In the genomic region with DNA sequence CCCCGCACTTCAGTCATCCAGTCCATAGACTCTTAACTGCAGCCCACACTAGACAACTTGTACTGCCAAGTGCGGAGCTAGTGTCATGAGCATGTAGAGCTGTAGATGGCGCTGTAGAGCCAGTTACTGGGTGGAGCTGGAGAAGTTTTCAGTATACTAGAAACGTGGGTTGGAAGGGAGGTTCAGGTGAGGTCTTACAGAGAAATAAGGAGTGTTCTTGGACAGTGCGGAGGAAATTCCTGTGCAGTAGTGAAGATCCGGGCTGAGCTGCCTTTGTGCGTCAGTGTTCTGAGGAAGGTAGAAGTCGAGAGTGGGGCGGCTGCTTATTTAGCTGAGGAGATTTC, we compare ENCODE assay signal across 9 mouse cellular contexts. TPM values are rescaled to one million over a fixed set of nuclear protein-coding genes. Genes with fewer than 3 reads are reported as not detected.
DNase-seq lines count a peak whose midpoint lies in the region; ATAC-seq lines count a peak whose summit lies in the region.
"Had no signal": no experiment of that assay in that cellular context is flagged by ENCODE, and none has a peak within 500 bp of the region (broad histone marks: within the 10 kb centered on the region; RNA-seq: fewer than 3 reads in every experiment).

No protein-coding gene starts in this region.

- WGBS in forebrain, embryonic 14.5 days = 48% methylated on average over 9 of the region's 9 CpGs
- WGBS in forebrain, embryonic 16.5 days = 47% methylated on average over 9 of the region's 9 CpGs

- H3K9ac ChIP-seq in forebrain, embryonic 14.5 days (ENCODE audit: low read length) = no peak overlapping the region
- no peak overlapping the region for H3K9ac ChIP-seq in forebrain, embryonic 16.5 days (replicated peaks; ENCODE audit: low read depth, low read length)
- H3K9ac ChIP-seq: liver, embryonic 15.5 days had no signal

- no peaks in the 10 kb centered on the region for H3K27me3 ChIP-seq in forebrain, embryonic 14.5 days (replicated peaks; ENCODE audit: control insufficient read depth, insufficient read depth, low read length)
- H3K27me3 ChIP-seq in forebrain, embryonic 16.5 days (replicated peaks; ENCODE audit: control insufficient read depth, insufficient read depth, low read length) = no peaks in the 10 kb centered on the region

- H3K4me3 ChIP-seq in forebrain, embryonic 14.5 days (ENCODE audit: low read depth, low read length) = no peak overlapping the region
- no peak overlapping the region for H3K4me3 ChIP-seq in forebrain, embryonic 16.5 days (replicated peaks; ENCODE audit: low read length)
- H3K4me3 ChIP-seq: liver, embryonic 15.5 days had no signal

- H3K27ac ChIP-seq in forebrain, embryonic 14.5 days (ENCODE audit: low read depth, low read length) = no peak overlapping the region
- H3K27ac ChIP-seq in forebrain, embryonic 16.5 days (ENCODE audit: low read length) = no peak overlapping the region
- H3K27ac ChIP-seq: liver, embryonic 15.5 days had no signal

- H3K36me3 ChIP-seq in forebrain, embryonic 14.5 days (ENCODE audit: control insufficient read depth, insufficient read depth, low read length) = no peaks in the 10 kb centered on the region
- H3K36me3 ChIP-seq in forebrain, embryonic 16.5 days (ENCODE audit: control insufficient read depth, insufficient read depth) = no peaks in the 10 kb centered on the region
- H3K36me3 ChIP-seq: liver, embryonic 15.5 days had no signal

- H3K9me3 ChIP-seq in forebrain, embryonic 14.5 days (replicated peaks; ENCODE audit: control insufficient read depth, low read length) = no peaks in the 10 kb centered on the region
- no peaks in the 10 kb centered on the region for H3K9me3 ChIP-seq in forebrain, embryonic 16.5 days (ENCODE audit: control insufficient read depth, low read length)
- H3K9me3 ChIP-seq: liver, embryonic 15.5 days had no signal

- no peak for ATAC-seq in forebrain, embryonic 14.5 days
- ATAC-seq in forebrain, embryonic 16.5 days = no peak
- ATAC-seq in megakaryocyte-erythroid progenitor cell, adult 5-6 weeks (replicated peaks; ENCODE audit: low FRiP score, low TSS enrichment, poor library complexity, severe bottlenecking) = peak; percentile 71

- no peaks in the 10 kb centered on the region for H3K4me1 ChIP-seq in forebrain, embryonic 14.5 days (ENCODE audit: control insufficient read depth, insufficient read depth, low read length)
- H3K4me1 ChIP-seq in forebrain, embryonic 16.5 days (replicated peaks; ENCODE audit: control insufficient read depth, insufficient read depth, low read length) = peaks cover 11% of the 10 kb centered on the region

- peak; percentile 33 for DNase-seq in forebrain, embryonic 14.5 days (ENCODE audit: low spot score)
- DNase-seq in 416B (ENCODE audit: low read depth) = peak; percentile 75
- peak; percentile 81 for DNase-seq in adrenal gland, postnatal 10 days
- peak; percentile 77 for DNase-seq in forelimb bud, embryonic 11.5 days (ENCODE audit: low read depth, low spot score)
- peak; percentile 87 to 90 for DNase-seq in kidney, postnatal 36 days
- DNase-seq in thymus, postnatal 10 days (ENCODE audit: low spot score in 2 of 2) = peak; percentile 5 to 39

- H3K4me2 ChIP-seq in forebrain, embryonic 14.5 days (ENCODE audit: low read length) = no peak overlapping the region
- H3K4me2 ChIP-seq in forebrain, embryonic 16.5 days (ENCODE audit: low read length) = no peak overlapping the region
- H3K4me2 ChIP-seq: liver, embryonic 15.5 days had no signal

RNA-seq across cellular contexts. Expression of a gene that starts 2.7 kb away (rescaled TPM):
- 7.3 and 9.5 TPM in 2 replicates for polyA plus RNA-seq in forebrain, embryonic 14.5 days (2014; fragmentation: Nextera tagmentation; extraction: Ambion mirVana)
- polyA plus RNA-seq in forebrain, embryonic 16.5 days (2015; fragmentation: Nextera tagmentation; extraction: Ambion mirVana) = 6.2 and 12.1 TPM in 2 replicates
- 1 to 10 TPM in 1 of 2 experiments, under 1 TPM in 1; 0.63 to 1.4 TPM for total RNA-seq in adrenal gland, postnatal 10 days (2021)
- 3.0 and 3.4 TPM in 2 replicates for total RNA-seq in megakaryocyte-erythroid progenitor cell, adult 5-6 weeks (2014; fragmentation: Nextera tagmentation)
- total RNA-seq in megakaryocyte-erythroid progenitor cell, adult 5-6 weeks (2017) = 0.88 and 1.5 TPM in 2 replicates

RNA-seq across cellular contexts. Expression of a gene that starts 38.2 kb away (rescaled TPM):
- polyA plus RNA-seq in forebrain, embryonic 14.5 days (2014; fragmentation: Nextera tagmentation; extraction: Ambion mirVana) = 39.8 and 43.1 TPM in 2 replicates
- 34.9 and 45.8 TPM in 2 replicates for polyA plus RNA-seq in forebrain, embryonic 16.5 days (2015; fragmentation: Nextera tagmentation; extraction: Ambion mirVana)
- total RNA-seq in adrenal gland, postnatal 10 days (2021) = 10 to 100 TPM; 32.9 to 33.2 TPM
- total RNA-seq in megakaryocyte-erythroid progenitor cell, adult 5-6 weeks (2014; fragmentation: Nextera tagmentation) = 26.1 and 33.5 TPM in 2 replicates
- total RNA-seq in megakaryocyte-erythroid progenitor cell, adult 5-6 weeks (2017) = 28.2 and 37.4 TPM in 2 replicates

Comparison
In these comparisons a context has a peak if more than half of its experiments do, and no peak if none do; other contexts are left out.
1. DNase-seq: peak in every context shown above with its lines; median percentile 88 in kidney, postnatal 36 days; 81 in adrenal gland, postnatal 10 days; 77 in forelimb bud, embryonic 11.5 days; 75 in 416B; 33 in forebrain, embryonic 14.5 days; 22 in thymus, postnatal 10 days.